Mouse (Mus musculus): ENCODE data around the gene Rere. TPM values are rescaled to one million over a fixed set of nuclear protein-coding genes. Genes with fewer than 3 reads are reported as not detected.

Gene Rere
- 23.7 and 33.3 TPM in 2 replicates for polyA plus RNA-seq (2015; fragmentation: Nextera tagmentation; extraction: Ambion mirVana)

GRCm38 (mm10) chr4:150281018-150281761, at the start of gene Rere:
Rere (plus strand) TSS chr4:150281646.
- WGBS, result under 1% methylated on average over 56 of the region's 60 CpGs

GRCm38 (mm10) chr4:150231871-150232270, 49.6 kb upstream of the Rere start:
- Histone ChIP-seq H3K27ac (no peak overlapping the region), H3K36me3 (no peaks in the 10 kb centered on the region), H3K27me3 (replicated peaks) (no peaks in the 10 kb centered on the region), H3K4me1 (peaks cover 21% of the 10 kb centered on the region), H3K9ac (no peak overlapping the region), H3K9me3 (no peaks in the 10 kb centered on the region), H3K4me2 (no peak overlapping the region), H3K4me3 (replicated peaks) (no peak overlapping the region)
- 50% methylated on average over 8 of the region's 8 CpGs for WGBS
- no peak for ATAC-seq (ENCODE audit: insufficient read depth, low FRiP score, low read depth)

More at GRCm38 (mm10) chr4:150281018-150281761, at the start of gene Rere:
- ATAC-seq (ENCODE audit: insufficient read depth, low FRiP score, low read depth), result peak; percentile 98
- Histone ChIP-seq H3K36me3 (no peaks in the 10 kb centered on the region), H3K4me2 (peak within 1 kb of the TSS; percentile 65), H3K9ac (peak within 1 kb of the TSS; percentile 85), H3K27me3 (replicated peaks) (no peaks in the 10 kb centered on the region), H3K27ac (peak within 1 kb of the TSS; percentile 97), H3K9me3 (no peaks in the 10 kb centered on the region), H3K4me1 (peaks cover 10% of the 10 kb centered on the region), H3K4me3 (replicated peaks) (peak within 1 kb of the TSS; percentile 99)

GRCm38 (mm10) chr4:150234599-150235327, 46.7 kb upstream of the Rere start:
- H3K27me3 ChIP-seq (replicated peaks), result no peaks in the 10 kb centered on the region
- H3K4me1 ChIP-seq, result peaks cover 31% of the 10 kb centered on the region
- WGBS, result 37% methylated on average over 8 of the region's 8 CpGs
- no peak overlapping the region; the same call in 1 of the 2 replicates for H3K4me2 ChIP-seq
- no peak for ATAC-seq (ENCODE audit: insufficient read depth, low FRiP score, low read depth)
- H3K4me3 ChIP-seq (replicated peaks), result no peak overlapping the region
- H3K9ac ChIP-seq, result no peak overlapping the region
- H3K36me3 ChIP-seq, result no peaks in the 10 kb centered on the region
- H3K27ac ChIP-seq, result peak overlapping the region; percentile 46
- H3K9me3 ChIP-seq, result no peaks in the 10 kb centered on the region

- Histone ChIP-seq H3K27ac (peak overlapping the region; percentile 46; the same call in 1 of the 2 replicates), H3K4me3 (replicated peaks) (no peak overlapping the region), H3K27me3 (replicated peaks) (no peaks in the 10 kb centered on the region), H3K4me1 (peaks cover 33% of the 10 kb centered on the region), H3K36me3 (peaks cover 3% of the 10 kb centered on the region; the same call in 1 of the 2 replicates), H3K9ac (no peak overlapping the region), H3K9me3 (no peaks in the 10 kb centered on the region), H3K4me2 (no peak overlapping the region)
- no peak for ATAC-seq (ENCODE audit: insufficient read depth, low FRiP score, low read depth)
- WGBS, result 80% methylated on average over 4 of the region's 4 CpGs
These were observed 45.9 kb upstream of the Rere start for GRCm38 (mm10) chr4:150235585-150235984.

- Histone ChIP-seq H3K4me2 (peak overlapping the region; percentile 65), H3K4me3 (replicated peaks) (peak overlapping the region; percentile 93), H3K27me3 (replicated peaks) (no peaks in the 10 kb centered on the region), H3K9ac (no peak overlapping the region), H3K9me3 (no peaks in the 10 kb centered on the region), H3K36me3 (peaks cover 5% of the 10 kb centered on the region), H3K4me1 (peaks cover 32% of the 10 kb centered on the region), H3K27ac (peak overlapping the region; percentile 97)
- 71% methylated on average over 8 of the region's 8 CpGs for WGBS
- ATAC-seq (ENCODE audit: insufficient read depth, low FRiP score, low read depth), result no peak
These were observed 45.4 kb upstream of the Rere start for GRCm38 (mm10) chr4:150236031-150236430.

- Histone ChIP-seq H3K4me3 (replicated peaks) (peak within 1 kb of the TSS; percentile 93), H3K9me3 (no peaks in the 10 kb centered on the region), H3K36me3 (peaks cover 13% of the 10 kb centered on the region), H3K27ac (peak within 1 kb of the TSS; percentile 97), H3K27me3 (replicated peaks) (no peaks in the 10 kb centered on the region), H3K9ac (peak within 1 kb of the TSS; percentile 81), H3K4me1 (peaks cover 38% of the 10 kb centered on the region), H3K4me2 (peak within 1 kb of the TSS; percentile 65)
- WGBS, result under 1% methylated on average over 73 of the region's 78 CpGs
- ATAC-seq (ENCODE audit: insufficient read depth, low FRiP score, low read depth), result peak; percentile 98
These were observed 44.6 kb upstream of the Rere start, which contains the start of gene Eno1 for GRCm38 (mm10) chr4:150236521-150237481. Eno1 (plus strand) TSS chr4:150236721.

- WGBS, result under 1% methylated on average over 21 of the region's 21 CpGs
- Histone ChIP-seq H3K4me2 (peak overlapping the region; percentile 61), H3K4me3 (replicated peaks) (peak overlapping the region; percentile 93), H3K9ac (peak overlapping the region; percentile 81), H3K4me1 (peaks cover 42% of the 10 kb centered on the region), H3K27me3 (replicated peaks) (no peaks in the 10 kb centered on the region), H3K36me3 (peaks cover 22% of the 10 kb centered on the region), H3K27ac (peak overlapping the region; percentile 97), H3K9me3 (no peaks in the 10 kb centered on the region)
- no peak; the same call in 1 of the 2 replicates for ATAC-seq (ENCODE audit: insufficient read depth, low FRiP score, low read depth)
These were observed 43.6 kb upstream of the Rere start for GRCm38 (mm10) chr4:150237636-150238361.

- 6% methylated on average over 3 of the region's 3 CpGs for WGBS
- no peaks in the 10 kb centered on the region for H3K9me3 ChIP-seq
- no peaks in the 10 kb centered on the region for H3K27me3 ChIP-seq (replicated peaks)
- peak overlapping the region; percentile 93 for H3K4me3 ChIP-seq (replicated peaks)
- peak overlapping the region; percentile 81; the same call in 1 of the 2 replicates for H3K9ac ChIP-seq
- no peak for ATAC-seq (ENCODE audit: insufficient read depth, low FRiP score, low read depth)
- peaks cover 42% of the 10 kb centered on the region for H3K4me1 ChIP-seq
- H3K36me3 ChIP-seq, result peaks cover 29% of the 10 kb centered on the region
- peak overlapping the region; percentile 97 for H3K27ac ChIP-seq
- H3K4me2 ChIP-seq, result peak overlapping the region; percentile 61
These were observed 42.9 kb upstream of the Rere start for GRCm38 (mm10) chr4:150238433-150239086.

GRCm38 (mm10) chr4:150239087-150239480, 42.4 kb upstream of the Rere start:
- Histone ChIP-seq H3K27ac (peak overlapping the region; percentile 97), H3K36me3 (peaks cover 35% of the 10 kb centered on the region), H3K4me2 (peak overlapping the region; percentile 61), H3K9me3 (no peaks in the 10 kb centered on the region), H3K4me1 (peaks cover 42% of the 10 kb centered on the region), H3K4me3 (replicated peaks) (peak overlapping the region; percentile 93), H3K9ac (no peak overlapping the region), H3K27me3 (replicated peaks) (no peaks in the 10 kb centered on the region)
- 33% methylated on average over 5 of the region's 5 CpGs for WGBS
- ATAC-seq (ENCODE audit: insufficient read depth, low FRiP score, low read depth), result no peak

GRCm38 (mm10) chr4:150239503-150239902, 41.9 kb upstream of the Rere start:
- peaks cover 40% of the 10 kb centered on the region for H3K4me1 ChIP-seq
- H3K27me3 ChIP-seq (replicated peaks), result no peaks in the 10 kb centered on the region
- peaks cover 39% of the 10 kb centered on the region for H3K36me3 ChIP-seq
- WGBS, result 34% methylated on average over 6 of the region's 6 CpGs
- no peaks in the 10 kb centered on the region for H3K9me3 ChIP-seq
- H3K9ac ChIP-seq, result no peak overlapping the region
- H3K4me2 ChIP-seq, result peak overlapping the region; percentile 61
- no peak for ATAC-seq (ENCODE audit: insufficient read depth, low FRiP score, low read depth)
- H3K27ac ChIP-seq, result peak overlapping the region; percentile 97
- peak overlapping the region; percentile 93 for H3K4me3 ChIP-seq (replicated peaks)

All from stomach, embryonic 15.5 days (tissue).